Mouse (Mus musculus) bone marrow, adult 2 months (tissue): Measurements from ENCODE around the gene Ddc.

Experiments used
- CTCF ChIP-seq: fragments of 200-500 bp; IDR thresholded peaks from 2 replicates; pipeline ENCODE4 v1.5.1; 2011; ENCODE audit warnings: low read length, control low read depth; ENCODE audit not compliant: control insufficient read depth, insufficient read depth
- POLR2A ChIP-seq: fragments of 200-500 bp; IDR thresholded peaks from 2 replicates; pipeline ENCODE4 v1.6.1; 2011; ENCODE audit warnings: low read depth, mild to moderate bottlenecking, control low read depth, low read length, borderline replicate concordance; ENCODE audit not compliant: control insufficient read depth

- TF ChIP-seq CTCF: no peak
- TF ChIP-seq POLR2A: no peak
These were observed 132.5 kb downstream of the Ddc start for GRCm38 (mm10) chr11:11765414-11765813.
